Mouse (Mus musculus): ENCODE data around the gene Wdr43.

DNA sequence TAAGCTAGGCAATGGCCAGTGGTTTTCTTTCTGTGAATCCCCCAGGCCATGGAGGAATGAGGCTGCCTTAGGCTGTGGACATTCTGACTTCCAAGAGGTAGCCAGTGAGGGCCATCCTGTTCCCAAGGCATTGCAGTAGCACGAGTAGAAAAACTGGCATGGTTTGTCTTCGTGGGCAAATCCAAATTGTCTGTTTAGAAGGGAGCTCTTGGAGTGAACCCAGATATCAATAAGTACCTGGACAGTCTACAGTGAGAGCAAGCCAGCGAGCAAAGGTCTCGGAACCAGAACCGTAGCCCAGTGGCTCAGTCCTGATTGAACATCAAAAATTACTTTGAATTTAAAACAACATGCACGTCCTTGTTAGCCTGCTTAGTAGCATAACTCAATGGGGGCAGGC, 67.6 kb downstream of the Wdr43 start:
- TF ChIP-seq GATA1 (IDR thresholded peaks at IDR 0.05; ENCODE audit: low read length) (no peak), TAL1 (IDR thresholded peaks at IDR 0.05; ENCODE audit: low read length) (no peak)
